Mouse (Mus musculus) forebrain, embryonic 12.5 days (tissue): Measurements from ENCODE around the gene Dnajc30. TPM values are rescaled to one million over a fixed set of nuclear protein-coding genes. Genes with fewer than 3 reads are reported as not detected.

ENCODE experiments used
- ATAC-seq: fragments of 200-750 bp; cut with Nextera tagmentation; 2 replicates; pipeline ENCODE4 v1.8.0; 2017; ENCODE audit warnings: moderate TSS enrichment; ENCODE audit not compliant: low FRiP score
- H3K27ac ChIP-seq: fragments of 300-500 bp; sonication (generic); 2 replicates; pipeline ENCODE4 v1.5.1; 2016; ENCODE audit warnings: mild to moderate bottlenecking
- H3K27me3 ChIP-seq: fragments of 300-500 bp; sonication (generic); 2 replicates; pipeline ENCODE4 v1.6.1; 2016; ENCODE audit warnings: mild to moderate bottlenecking
- H3K36me3 ChIP-seq: fragments of 300-500 bp; sonication (generic); replicated peaks from 2 replicates; pipeline ENCODE4 v1.6.1; 2016; ENCODE audit warnings: mild to moderate bottlenecking
- H3K4me1 ChIP-seq: fragments of 300-500 bp; sonication (generic); 2 replicates; pipeline ENCODE4 v1.6.1; 2016
- H3K4me2 ChIP-seq: fragments of 300-500 bp; sonication (generic); 2 replicates; pipeline ENCODE4 v1.6.1; 2016; ENCODE audit warnings: mild to moderate bottlenecking, moderate library complexity
- H3K4me3 ChIP-seq: fragments of 300-500 bp; sonication (generic); replicated peaks from 2 replicates; pipeline ENCODE4 v1.5.1; 2016; ENCODE audit warnings: mild to moderate bottlenecking
- H3K9ac ChIP-seq: fragments of 300-500 bp; sonication (generic); 2 replicates; pipeline ENCODE4 v1.6.1; 2016; ENCODE audit warnings: mild to moderate bottlenecking
- H3K9me3 ChIP-seq: fragments of 300-500 bp; sonication (generic); 2 replicates; pipeline ENCODE4 v1.6.1; 2016
- WGBS: fragments of 180-500 bp; shearing (Covaris S2); methylation state at CpG from one replicate; pipeline ENCODE4 v1.1.7; 2016; 5-methylcytosine and 5-hydroxymethylcytosine counted together
- polyA plus RNA-seq: library from polyadenylated mRNA; unstranded; fragments of >200 nt; fragmentation: Nextera tagmentation; extraction: Ambion mirVana; gene quantifications from 2 replicates; pipeline ENCODE4 v1.2.1, GENCODE M21; 2016

The Dnajc30 gene
- polyA plus RNA-seq, 1 experiment from 2014 or later, result 27.9 TPM

DNA sequence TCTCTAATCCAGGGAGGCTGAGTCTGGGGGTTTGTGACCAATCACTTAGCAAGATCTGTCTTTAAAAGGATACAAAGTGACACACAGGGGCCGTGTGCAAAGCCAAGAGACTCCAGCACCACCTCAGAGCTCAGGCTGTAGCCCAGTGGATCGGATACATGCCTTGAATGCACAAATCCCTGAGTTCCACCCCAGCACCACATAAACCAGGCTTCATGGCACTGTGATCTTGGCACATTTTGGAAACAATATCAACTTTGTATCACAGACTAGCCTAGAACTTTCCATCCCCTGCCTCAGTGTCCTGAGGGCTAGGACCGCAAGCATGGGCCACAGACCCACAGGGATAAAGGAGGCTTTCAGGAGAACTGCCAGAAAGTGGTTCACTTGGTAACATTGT lies 2.0 kb downstream of the Dnajc30 start:
- Histone ChIP-seq H3K4me3 (0 out of 2 replicates have a peak overlapping the region, but pooled peaks have one; percentile 1), H3K4me2 (no peak overlapping the region)
- ATAC-seq, result no peak

DNA sequence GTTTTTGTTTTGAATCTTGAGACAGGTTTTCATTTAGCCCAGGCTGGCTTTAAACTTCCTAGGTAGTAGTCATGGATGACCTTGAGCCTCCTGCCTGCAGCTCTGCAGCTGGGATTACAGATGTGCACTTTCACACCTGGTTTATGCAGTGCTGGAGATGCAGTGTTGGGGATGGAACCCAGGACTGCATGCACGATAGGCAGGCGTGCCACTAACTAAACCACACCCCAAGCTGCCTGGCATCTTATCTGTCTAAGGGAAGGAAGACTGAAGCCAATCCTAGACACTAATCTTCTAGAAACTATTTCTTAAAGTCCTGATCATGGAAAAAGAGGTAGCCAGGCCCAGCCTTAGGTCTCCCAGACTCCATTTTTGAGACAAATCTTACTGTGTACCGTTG lies 6.4 kb downstream of the Dnajc30 start:
- Histone ChIP-seq H3K27ac (no peak overlapping the region), H3K27me3 (no peaks in the 10 kb centered on the region), H3K4me2 (no peak overlapping the region), H3K9me3 (0 out of 2 replicates have a peak, but pooled peaks cover 2% of the 10 kb centered on the region), H3K36me3 (peaks cover 51% of the 10 kb centered on the region), H3K9ac (no peak overlapping the region), H3K4me1 (peaks cover 24% of the 10 kb centered on the region), H3K4me3 (no peak overlapping the region)
- 96% methylated on average over 3 of the region's 3 CpGs for WGBS
- no peak for ATAC-seq

More for the DNA sequence above, 2.0 kb downstream of the Dnajc30 start:
- WGBS, result 97% methylated on average over 3 of the region's 3 CpGs
- Histone ChIP-seq H3K9ac (no peak overlapping the region), H3K36me3 (peaks cover 20% of the 10 kb centered on the region), H3K27me3 (no peaks in the 10 kb centered on the region), H3K9me3 (0 out of 2 replicates have a peak, but pooled peaks cover 2% of the 10 kb centered on the region), H3K4me1 (peaks cover 23% of the 10 kb centered on the region), H3K27ac (no peak overlapping the region)

DNA sequence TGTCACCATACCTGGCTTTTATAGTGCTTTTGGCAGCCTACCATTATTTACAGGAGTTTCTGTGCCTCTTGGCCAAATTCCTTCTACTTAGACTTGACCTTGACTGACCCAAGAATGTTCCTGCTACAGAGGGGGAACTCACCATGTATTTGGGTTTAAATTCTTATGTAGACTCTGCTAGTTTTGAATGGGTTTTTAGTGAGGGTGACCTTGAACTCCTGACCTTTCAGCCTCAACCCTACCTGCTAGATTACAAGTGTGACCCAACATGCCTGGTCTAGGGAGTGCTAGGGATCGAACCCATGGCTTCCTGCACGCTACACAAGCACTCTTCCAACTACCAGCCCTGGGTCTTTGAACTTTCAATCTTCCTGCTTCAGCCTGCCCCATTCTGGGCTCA lies 8.1 kb downstream of the Dnajc30 start:
- no peak overlapping the region for H3K27ac ChIP-seq
- whole genome bisulfite sequencing, result 87% methylated on average over 2 of the region's 2 CpGs
- H3K9ac ChIP-seq, result no peak overlapping the region
- 0 out of 2 replicates have a peak, but pooled peaks cover 2% of the 10 kb centered on the region for H3K9me3 ChIP-seq
- no peak overlapping the region for H3K4me3 ChIP-seq
- no peaks in the 10 kb centered on the region for H3K27me3 ChIP-seq
- H3K36me3 ChIP-seq, result peaks cover 46% of the 10 kb centered on the region
- no peak overlapping the region for H3K4me2 ChIP-seq
- peaks cover 25% of the 10 kb centered on the region for H3K4me1 ChIP-seq
- no peak for ATAC-seq

DNA sequence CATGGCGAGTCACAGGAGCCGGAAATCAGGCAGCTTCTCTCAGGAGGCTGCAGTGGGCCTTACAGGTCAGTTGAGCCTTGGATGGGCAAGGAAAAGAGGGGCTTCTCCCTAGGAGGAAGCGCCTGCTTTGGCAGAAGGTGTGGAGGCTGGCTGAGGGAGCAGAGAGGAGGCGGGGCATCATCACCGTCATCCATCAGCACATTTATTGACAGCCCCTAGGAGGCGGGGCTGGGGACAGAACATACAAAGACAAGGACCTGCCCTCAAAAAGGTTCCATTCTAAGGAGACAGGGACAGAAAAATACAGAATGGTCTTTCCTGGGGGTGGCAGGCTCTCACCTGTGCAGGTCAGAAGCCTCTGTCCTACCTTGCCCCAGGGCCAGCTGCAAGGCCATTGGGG lies 8.7 kb downstream of the Dnajc30 start:
- 81% methylated on average over 6 of the region's 6 CpGs for WGBS
- Histone ChIP-seq H3K4me1 (peaks cover 27% of the 10 kb centered on the region), H3K9me3 (0 out of 2 replicates have a peak, but pooled peaks cover 2% of the 10 kb centered on the region), H3K27ac (no peak overlapping the region), H3K9ac (no peak overlapping the region), H3K4me2 (no peak overlapping the region), H3K27me3 (no peaks in the 10 kb centered on the region), H3K36me3 (peaks cover 41% of the 10 kb centered on the region), H3K4me3 (no peak overlapping the region)
- no peak for ATAC-seq

DNA sequence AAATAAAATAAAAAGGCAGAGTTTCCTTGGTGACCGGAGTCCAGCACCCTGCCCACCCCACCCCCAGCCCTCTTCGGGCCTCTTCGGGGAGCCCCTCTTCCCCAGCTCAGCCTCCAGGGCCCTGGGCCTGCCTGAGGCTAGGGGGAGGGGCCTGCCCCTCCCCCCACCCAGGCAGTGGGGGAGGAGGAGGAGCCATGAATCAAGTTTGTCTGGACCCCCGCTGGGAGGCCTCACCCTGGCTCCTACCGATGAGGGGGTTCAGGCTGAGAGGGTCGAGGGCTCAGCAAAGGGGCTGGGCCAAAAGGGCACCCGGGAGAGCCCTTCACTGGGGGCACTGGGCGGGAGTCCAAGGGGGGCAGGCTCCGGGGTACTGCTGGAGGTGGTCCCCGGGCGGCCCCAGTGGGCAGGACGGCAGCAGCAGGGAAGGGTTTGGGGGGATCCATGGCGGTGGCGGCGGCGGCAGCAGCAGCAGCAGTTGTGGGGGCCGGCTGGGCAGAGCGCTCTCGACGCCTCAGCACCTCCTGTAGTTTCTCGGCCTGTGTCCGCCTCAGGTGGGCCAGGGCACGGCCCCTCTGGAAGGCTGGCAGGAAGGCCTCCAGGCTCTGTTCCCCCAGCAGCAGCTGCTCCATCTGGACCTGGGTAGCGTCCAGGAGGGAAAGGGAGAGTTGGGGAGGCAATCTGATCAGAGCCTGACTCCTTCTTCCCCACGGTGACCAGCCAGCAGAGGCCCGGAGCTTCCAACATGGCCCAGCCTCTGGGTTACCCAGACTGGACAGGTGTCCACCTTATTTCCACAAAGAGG lies 9.5 kb downstream of the Dnajc30 start:
- peaks cover 27% of the 10 kb centered on the region for H3K4me1 ChIP-seq
- peak overlapping the region; percentile 17; the same call in 1 of the 2 replicates for H3K4me2 ChIP-seq
- ATAC-seq, result no peak
- peaks cover 38% of the 10 kb centered on the region for H3K36me3 ChIP-seq
- H3K27ac ChIP-seq, result no peak overlapping the region
- H3K9me3 ChIP-seq, result 0 out of 2 replicates have a peak, but pooled peaks cover under 1% of the 10 kb centered on the region
- no peaks in the 10 kb centered on the region for H3K27me3 ChIP-seq
- H3K4me3 ChIP-seq, result no peak overlapping the region
- H3K9ac ChIP-seq, result peak overlapping the region; percentile 2; the same call in 1 of the 2 replicates
- 23% methylated on average over 26 of the region's 26 CpGs for WGBS

DNA sequence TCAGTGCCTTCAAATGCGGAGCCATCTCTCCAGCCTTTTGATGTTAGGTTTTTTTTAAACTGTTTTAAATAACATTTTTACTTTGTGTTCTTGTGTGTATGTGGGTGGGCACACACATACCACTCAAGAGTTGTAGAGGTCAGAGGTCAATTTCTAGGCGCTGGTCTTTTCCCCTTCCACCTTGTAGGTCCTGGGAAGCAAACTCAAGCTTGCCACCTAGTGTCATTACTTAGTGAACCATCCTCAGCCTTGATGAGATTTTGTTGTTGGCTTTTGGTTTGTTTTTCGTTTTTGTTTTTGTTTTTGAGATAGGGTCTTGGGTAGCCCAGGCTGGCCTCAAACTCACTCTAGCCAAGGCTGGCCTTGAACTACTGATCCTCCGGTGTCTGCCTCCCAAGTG lies 11.7 kb downstream of the Dnajc30 start:
- WGBS, result 75% methylated on average over 4 of the region's 4 CpGs
- Histone ChIP-seq H3K27ac (no peak overlapping the region), H3K4me1 (peaks cover 27% of the 10 kb centered on the region), H3K36me3 (peaks cover 38% of the 10 kb centered on the region), H3K4me3 (no peak overlapping the region), H3K27me3 (no peaks in the 10 kb centered on the region), H3K4me2 (no peak overlapping the region), H3K9ac (no peak overlapping the region), H3K9me3 (no peaks in the 10 kb centered on the region)
- no peak for ATAC-seq

DNA sequence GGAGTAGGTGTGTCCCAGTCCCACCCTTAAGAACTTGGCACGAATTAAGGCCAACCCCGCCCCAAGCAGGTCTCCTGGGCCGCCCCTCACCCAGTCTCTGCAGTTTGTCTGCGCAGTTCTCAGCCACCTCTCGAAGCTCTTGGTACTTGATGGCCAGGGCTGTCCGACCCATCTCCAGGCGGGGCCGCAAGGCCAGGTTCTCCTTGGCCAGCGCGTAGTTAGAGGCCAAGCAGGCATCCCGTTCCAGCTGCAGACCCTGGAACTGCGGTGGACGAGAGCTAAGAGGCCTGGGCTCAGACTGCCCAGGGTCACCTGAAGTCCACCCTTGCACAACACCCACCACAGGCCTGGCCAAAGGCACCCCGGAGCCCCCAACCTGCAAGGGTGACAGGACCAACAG lies 12.4 kb downstream of the Dnajc30 start:
- peaks cover 27% of the 10 kb centered on the region for H3K4me1 ChIP-seq
- peak overlapping the region; percentile 97 for H3K4me3 ChIP-seq
- H3K27ac ChIP-seq, result no peak overlapping the region
- ATAC-seq, result no peak
- H3K9ac ChIP-seq, result no peak overlapping the region
- no peaks in the 10 kb centered on the region for H3K27me3 ChIP-seq
- no peaks in the 10 kb centered on the region for H3K9me3 ChIP-seq
- peak overlapping the region; percentile 63 for H3K4me2 ChIP-seq
- peaks cover 38% of the 10 kb centered on the region for H3K36me3 ChIP-seq
- WGBS, result 90% methylated on average over 14 of the region's 14 CpGs

DNA sequence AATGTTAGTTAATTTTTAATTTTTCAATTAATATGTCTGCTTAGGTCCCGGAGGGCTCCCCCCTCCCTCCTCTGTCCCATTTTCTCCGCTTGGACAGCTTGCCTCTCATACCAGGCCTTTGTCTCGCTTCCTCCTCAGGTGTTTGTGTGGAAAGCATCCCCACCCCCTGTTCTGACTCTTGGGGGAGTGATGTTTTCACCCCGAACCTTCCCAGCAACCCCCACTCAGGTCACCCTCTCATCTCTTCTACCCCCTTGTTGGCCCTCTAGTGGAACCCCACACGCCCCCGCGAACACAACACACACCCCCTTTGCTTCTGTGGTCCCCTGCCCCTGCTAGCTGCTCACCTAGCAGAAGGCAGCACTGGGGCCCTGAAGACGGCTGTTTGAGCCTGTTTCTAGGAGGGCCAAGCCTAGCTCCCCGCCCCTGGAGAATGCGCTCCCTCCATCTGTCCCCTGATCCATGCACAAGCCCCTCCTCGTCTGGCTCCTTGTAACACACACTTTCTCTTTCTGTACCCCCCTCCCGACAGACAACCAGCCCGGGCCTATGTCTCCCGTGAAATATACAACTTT lies 13.0 kb downstream of the Dnajc30 start:
- 15% methylated on average over 14 of the region's 14 CpGs for WGBS
- peaks cover 35% of the 10 kb centered on the region for H3K36me3 ChIP-seq
- peak overlapping the region; percentile 97 for H3K4me3 ChIP-seq
- 0 out of 2 replicates have a peak, but pooled peaks cover 2% of the 10 kb centered on the region for H3K27me3 ChIP-seq
- H3K9me3 ChIP-seq, result no peaks in the 10 kb centered on the region
- H3K27ac ChIP-seq, result peak overlapping the region; percentile 85
- ATAC-seq, result peak; percentile 60
- H3K9ac ChIP-seq, result peak overlapping the region; percentile 99
- H3K4me1 ChIP-seq, result peaks cover 27% of the 10 kb centered on the region
- peak overlapping the region; percentile 63 for H3K4me2 ChIP-seq

DNA sequence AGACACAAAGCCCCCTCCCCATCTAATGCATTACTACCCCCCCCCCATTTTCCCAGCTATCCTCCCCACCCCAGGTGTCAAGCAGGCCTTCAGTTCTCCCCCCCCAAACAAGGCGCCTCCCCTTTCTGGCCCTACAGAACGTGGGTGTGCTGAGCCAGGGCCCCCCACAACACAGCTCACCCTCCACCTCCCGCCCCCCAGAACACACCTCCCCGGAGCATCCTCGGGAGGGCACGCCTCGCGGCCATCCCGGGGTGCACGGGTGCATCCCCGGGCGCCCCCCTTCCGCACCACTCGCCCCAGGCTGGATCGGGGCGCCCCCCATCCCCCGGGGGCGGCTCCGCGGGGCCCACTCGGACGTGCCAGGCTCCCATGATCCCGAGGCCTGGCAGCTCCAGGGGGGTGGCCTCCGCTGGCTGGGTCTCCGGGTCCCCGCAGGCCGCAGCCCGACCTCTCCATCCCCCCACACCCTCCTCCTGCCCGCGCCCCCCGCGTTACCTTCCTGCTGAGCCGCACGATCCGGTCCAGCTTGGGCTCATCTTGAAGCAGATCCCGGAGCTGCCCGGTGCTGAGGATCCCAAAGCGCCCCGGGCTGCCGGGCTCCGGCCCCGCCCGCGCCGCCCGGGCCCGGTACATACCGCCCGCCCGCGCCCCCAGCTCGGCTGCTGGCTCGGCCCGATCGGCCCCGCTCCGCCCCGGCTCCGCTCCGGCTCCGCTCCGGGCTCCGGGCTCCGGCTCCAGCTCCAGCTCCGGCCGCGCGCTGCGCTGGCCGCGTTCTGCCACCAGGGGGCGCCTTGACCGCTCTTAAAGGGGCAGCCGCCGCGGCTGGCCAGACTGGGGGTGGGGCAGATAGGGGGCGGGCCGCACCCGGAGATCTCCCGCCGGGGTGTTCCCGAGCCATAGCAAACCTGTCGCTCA lies 13.8 kb downstream of the Dnajc30 start, which contains the start of gene Vps37d:
Gene Vps37d, minus strand, starts transcription at position 703 of the 918 bp plus-strand sequence.
- ATAC-seq, result peak; percentile 88
- Histone ChIP-seq H3K4me1 (peaks cover 27% of the 10 kb centered on the region), H3K4me3 (peak within 1 kb of the TSS; percentile 97), H3K9ac (peak within 1 kb of the TSS; percentile 99), H3K27ac (peak within 1 kb of the TSS; percentile 85), H3K27me3 (0 out of 2 replicates have a peak, but pooled peaks cover 4% of the 10 kb centered on the region), H3K36me3 (peaks cover 27% of the 10 kb centered on the region), H3K4me2 (peak within 1 kb of the TSS; percentile 63), H3K9me3 (no peaks in the 10 kb centered on the region)
- under 1% methylated on average over 69 of the region's 83 CpGs for WGBS

DNA sequence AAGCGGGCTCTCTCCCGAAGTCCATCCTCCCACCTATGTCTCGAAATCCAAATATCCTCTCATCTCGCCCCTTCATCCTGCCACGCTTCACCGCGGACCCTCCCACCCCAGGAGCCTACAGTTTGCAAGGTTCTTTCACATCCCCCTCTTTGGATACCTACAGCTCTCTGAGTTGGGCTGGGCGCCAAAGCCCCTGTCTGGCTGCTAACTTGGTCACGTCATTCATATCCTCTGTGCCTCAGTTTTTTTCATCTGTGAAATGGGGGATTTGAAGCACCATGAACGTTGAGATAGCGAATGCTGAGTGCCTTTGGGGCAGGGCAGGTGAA lies 14.4 kb downstream of the Dnajc30 start:
- peak overlapping the region; percentile 63 for H3K4me2 ChIP-seq
- H3K9ac ChIP-seq, result peak overlapping the region; percentile 99
- H3K4me3 ChIP-seq, result peak overlapping the region; percentile 97
- ATAC-seq, result no peak
- peaks cover 21% of the 10 kb centered on the region for H3K4me1 ChIP-seq
- H3K9me3 ChIP-seq, result no peaks in the 10 kb centered on the region
- WGBS, result 2% methylated on average over 11 of the region's 11 CpGs
- H3K27ac ChIP-seq, result no peak overlapping the region
- H3K27me3 ChIP-seq, result 0 out of 2 replicates have a peak, but pooled peaks cover 4% of the 10 kb centered on the region
- H3K36me3 ChIP-seq, result peaks cover 21% of the 10 kb centered on the region

DNA sequence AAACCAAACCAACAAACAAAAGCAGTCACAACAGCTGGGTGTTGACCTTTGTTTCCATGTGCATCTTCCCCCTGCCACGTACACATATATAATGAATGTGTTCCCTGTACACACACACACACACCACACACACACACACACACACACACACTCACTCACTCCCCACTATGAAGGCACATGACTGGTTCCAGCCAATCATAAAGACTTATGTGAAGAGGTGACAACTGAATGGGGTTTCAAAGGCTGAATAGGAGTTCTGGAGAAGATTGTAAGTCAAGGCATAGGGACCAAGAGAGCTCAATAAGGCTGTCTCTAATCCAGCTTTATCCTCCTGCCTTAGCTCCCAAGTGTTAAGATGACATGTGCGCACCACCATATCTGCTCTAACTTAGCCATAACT lies 15.6 kb downstream of the Dnajc30 start:
- Histone ChIP-seq H3K9me3 (no peaks in the 10 kb centered on the region), H3K4me3 (no peak overlapping the region), H3K9ac (no peak overlapping the region), H3K27me3 (peaks cover 7% of the 10 kb centered on the region; the same call in 1 of the 2 replicates), H3K4me1 (peaks cover 11% of the 10 kb centered on the region), H3K27ac (no peak overlapping the region), H3K4me2 (no peak overlapping the region), H3K36me3 (peaks cover 13% of the 10 kb centered on the region)
- no peak for ATAC-seq
- WGBS, result 94% methylated on average over 2 of the region's 2 CpGs

DNA sequence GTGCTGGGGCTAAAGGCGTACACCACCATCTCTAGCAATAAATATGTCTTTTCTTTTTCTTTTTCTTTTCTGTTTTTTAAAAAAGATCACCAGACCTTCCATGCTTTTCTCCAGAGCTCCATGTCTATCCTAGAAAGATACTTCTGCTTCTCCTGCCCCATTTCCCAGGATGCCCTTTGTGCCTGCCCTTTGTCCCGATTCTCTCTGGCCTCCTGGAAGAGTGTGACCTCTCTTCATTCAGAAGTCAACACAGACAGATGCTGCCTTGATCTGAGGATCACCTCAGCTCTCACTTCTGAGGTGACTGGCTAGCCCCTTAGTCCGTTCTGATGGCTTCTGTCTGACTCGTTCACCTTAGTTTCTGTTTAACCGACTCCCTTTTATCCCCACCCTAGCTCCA lies 16.5 kb downstream of the Dnajc30 start:
- Histone ChIP-seq H3K9me3 (no peaks in the 10 kb centered on the region), H3K9ac (no peak overlapping the region), H3K4me1 (peaks cover 11% of the 10 kb centered on the region), H3K36me3 (peaks cover 4% of the 10 kb centered on the region; the same call in 1 of the 2 replicates), H3K27ac (no peak overlapping the region), H3K4me3 (no peak overlapping the region), H3K27me3 (peaks cover 11% of the 10 kb centered on the region; the same call in 1 of the 2 replicates), H3K4me2 (no peak overlapping the region)
- no peak for ATAC-seq
- 89% methylated on average over 5 of the region's 5 CpGs for WGBS
